Mouse (Mus musculus): ENCODE measurements around the gene Txlng.
A peak's percentile ranks its signal among the peaks of the same experiment; 100 is the strongest.
"Not testable (repeated sequence)": the region's sequence is repeated elsewhere in the genome, so short reads cannot be mapped to it uniquely, and the experiment has no call there.

Txlng gene

GRCm38 (mm10) chrX:162829203-162829708 lies at the start of gene Txlng:
Gene Txlng, minus strand, starts transcription at chrX:162829454.
- peak; percentile 92 for DNase-seq (ENCODE audit: low read depth, low spot score)

GRCm38 (mm10) chrX:162878236-162878635 lies 49.0 kb upstream of the Txlng start:
- no peak for DNase-seq (ENCODE audit: low read depth, low spot score)

GRCm38 (mm10) chrX:162873761-162874160 lies 44.5 kb upstream of the Txlng start:
- DNase-seq (ENCODE audit: low read depth, low spot score): no peak

GRCm38 (mm10) chrX:162871734-162872517 lies 42.7 kb upstream of the Txlng start:
- no peak for DNase-seq (ENCODE audit: low read depth, low spot score)

- DNase-seq (ENCODE audit: low read depth, low spot score): no peak
Observed at GRCm38 (mm10) chrX:162868294-162868965, 39.2 kb upstream of the Txlng start.

- DNase-seq (ENCODE audit: low read depth, low spot score): no peak
Observed at GRCm38 (mm10) chrX:162848682-162849081, 19.4 kb upstream of the Txlng start.

- DNase-seq (ENCODE audit: low read depth, low spot score): no peak
Observed at GRCm38 (mm10) chrX:162845531-162845930, 16.3 kb upstream of the Txlng start.

- no peak for DNase-seq (ENCODE audit: low read depth, low spot score)
Observed at GRCm38 (mm10) chrX:162844447-162845100, 15.3 kb upstream of the Txlng start.

GRCm38 (mm10) chrX:162832101-162832500 lies 2.8 kb upstream of the Txlng start:
- DNase-seq (ENCODE audit: low read depth, low spot score): no peak

GRCm38 (mm10) chrX:162831542-162831941 lies 2.3 kb upstream of the Txlng start:
- no peak for DNase-seq (ENCODE audit: low read depth, low spot score)

- no peak for DNase-seq (ENCODE audit: low read depth, low spot score)
Observed at GRCm38 (mm10) chrX:162831036-162831435, 1.8 kb upstream of the Txlng start.

- DNase-seq (ENCODE audit: low read depth, low spot score): not testable (repeated sequence)
Observed at GRCm38 (mm10) chrX:162830313-162830712, 1.1 kb upstream of the Txlng start.

- DNase-seq (ENCODE audit: low read depth, low spot score): no peak
Observed at GRCm38 (mm10) chrX:162829741-162830140, 487 bp upstream of the Txlng start.

GRCm38 (mm10) chrX:162828783-162829182 lies 471 bp downstream of the Txlng start:
- DNase-seq (ENCODE audit: low read depth, low spot score): no peak

GRCm38 (mm10) chrX:162828016-162828415 lies 1.2 kb downstream of the Txlng start:
- DNase-seq (ENCODE audit: low read depth, low spot score): no peak

- peak; percentile 6 for DNase-seq (ENCODE audit: low read depth, low spot score)
Observed at GRCm38 (mm10) chrX:162800371-162800770, 28.9 kb downstream of the Txlng start.

GRCm38 (mm10) chrX:162791392-162791791 lies 37.9 kb downstream of the Txlng start:
- DNase-seq (ENCODE audit: low read depth, low spot score): not testable (repeated sequence)

GRCm38 (mm10) chrX:162788372-162788771 lies 40.9 kb downstream of the Txlng start:
- DNase-seq (ENCODE audit: low read depth, low spot score): no peak

GRCm38 (mm10) chrX:162770726-162771125 lies 58.5 kb downstream of the Txlng start:
- no peak for DNase-seq (ENCODE audit: low read depth, low spot score)

GRCm38 (mm10) chrX:162761716-162762395 lies 67.4 kb downstream of the Txlng start:
- DNase-seq (ENCODE audit: low read depth, low spot score): no peak

- DNase-seq (ENCODE audit: low read depth, low spot score): no peak
Observed at GRCm38 (mm10) chrX:162760958-162761515, 68.2 kb downstream of the Txlng start.

Measured in brain, embryonic 18.5 days (tissue).